Mouse (Mus musculus): ENCODE data around the gene Scgb2a2. TPM values are rescaled to one million over a fixed set of nuclear protein-coding genes. Genes with fewer than 3 reads are reported as not detected.
"Not testable (repeated sequence)": the region's sequence is repeated elsewhere in the genome, so short reads cannot be mapped to it uniquely, and the experiment has no call there.

The Scgb2a2 gene
- not detected for total RNA-seq (2022)

GRCm38 (mm10) chr19:9847262-9847661, at the start of gene Scgb2a2:
Gene Scgb2a2, plus strand, starts transcription at chr19:9847562.
- no peak for DNase-seq (ENCODE audit: low spot score in 2 of 2)

GRCm38 (mm10) chr19:9836581-9837340, 10.6 kb upstream of the Scgb2a2 start:
- DNase-seq (ENCODE audit: low spot score in 2 of 2), result peak; percentile 8 to 36

- DNase-seq (ENCODE audit: low spot score in 2 of 2), result no peak
Measured at GRCm38 (mm10) chr19:9837341-9837715, 10.0 kb upstream of the Scgb2a2 start.

- DNase-seq (ENCODE audit: low spot score in 2 of 2), result not testable (repeated sequence)
Measured at GRCm38 (mm10) chr19:9849368-9850075, 2.2 kb downstream of the Scgb2a2 start.

- not testable (repeated sequence) for DNase-seq (ENCODE audit: low spot score in 2 of 2)
Measured at GRCm38 (mm10) chr19:9860821-9861220, 13.5 kb downstream of the Scgb2a2 start.

GRCm38 (mm10) chr19:9864856-9865255, 17.5 kb downstream of the Scgb2a2 start:
- no peak for DNase-seq (ENCODE audit: low spot score in 2 of 2)

- no peak for DNase-seq (ENCODE audit: low spot score in 2 of 2)
Measured at GRCm38 (mm10) chr19:9865466-9865865, 18.1 kb downstream of the Scgb2a2 start.

GRCm38 (mm10) chr19:9878186-9878835, 30.9 kb downstream of the Scgb2a2 start:
- DNase-seq (ENCODE audit: low spot score in 2 of 2), result peak in 1 of 2 experiments; percentile 74

- no peak for DNase-seq (ENCODE audit: low spot score in 2 of 2)
Measured at GRCm38 (mm10) chr19:9886348-9886747, 39.0 kb downstream of the Scgb2a2 start.

- DNase-seq (ENCODE audit: low spot score in 2 of 2), result no peak
Measured at GRCm38 (mm10) chr19:9886771-9887170, 39.4 kb downstream of the Scgb2a2 start.

- DNase-seq (ENCODE audit: low spot score in 2 of 2), result no peak
Measured at GRCm38 (mm10) chr19:9896067-9896466, 48.7 kb downstream of the Scgb2a2 start.

GRCm38 (mm10) chr19:9898339-9899066, 51.1 kb downstream of the Scgb2a2 start:
- DNase-seq (ENCODE audit: low spot score in 2 of 2), result no peak

GRCm38 (mm10) chr19:9899072-9899779, 51.9 kb downstream of the Scgb2a2 start, which contains the start of gene Incenp:
Gene Incenp, minus strand, starts transcription at chr19:9899551.
- peak; percentile 88 to 96 for DNase-seq (ENCODE audit: low spot score in 2 of 2)

GRCm38 (mm10) chr19:9899780-9900146, 52.4 kb downstream of the Scgb2a2 start:
- DNase-seq (ENCODE audit: low spot score in 2 of 2), result no peak

- DNase-seq (ENCODE audit: low spot score in 2 of 2), result not testable (repeated sequence)
Measured at GRCm38 (mm10) chr19:9900696-9901095, 53.3 kb downstream of the Scgb2a2 start.

Small RNA genes lying within 50 kb of the gene (microRNA-seq; reads per million reads assigned to microRNA genes)
- gene Gm22369, result 0 reads per million in 2 experiments

Other genes with a start within 250 kb of the Scgb2a2 start
- 10 to 100 TPM; 24.6 to 30.7 (median 27.3) TPM for gene Incenp, start 52.0 kb downstream of the Scgb2a2 start, total RNA-seq (2022)
- gene Fth1, start 133.0 kb downstream of the Scgb2a2 start, total RNA-seq (2022), result 1,000 to 10,000 TPM; 2,793 to 3,196 (median 2,896) TPM
- gene Best1, start 154.1 kb downstream of the Scgb2a2 start, total RNA-seq (2022), result 1 to 10 TPM; 1.1 to 2.3 (median 1.2) TPM
- 10 to 100 TPM in 2 of 4 experiments, 1 to 10 TPM in 2; 9.2 to 12.7 (median 11.1) TPM for gene Rab3il1, start 154.1 kb downstream of the Scgb2a2 start, total RNA-seq (2022)
- 10 to 100 TPM; 25.9 to 28.5 (median 27.1) TPM for gene Fads3, start 194.0 kb downstream of the Scgb2a2 start, total RNA-seq (2022)

Data from left cerebral cortex, adult 8-10 months (tissue).